Mouse (Mus musculus) brain, embryonic 14.5 days (tissue): ENCODE measurements at regions not wholly inside any gene's neighbourhood (a gene's known extent, or its start where the extent isn't known, plus 50 kb on each side); places are given as distances from the start of the nearest gene placed in this dataset.

ENCODE experiments used
- DNase-seq: peaks from one replicate; pipeline ENCODE4 v3.0.0-alpha.2; 2011; ENCODE audit warnings: low read depth
- CTCF ChIP-seq: fragments of 200-500 bp; IDR thresholded peaks from 2 replicates; pipeline ENCODE4 v1.5.1; 2012; ENCODE audit warnings: inconsistent platforms, mild to moderate bottlenecking, moderate library complexity, borderline replicate concordance; ENCODE audit not compliant: insufficient read depth, insufficient read length; ENCODE audit errors: extremely low read depth
- POLR2A ChIP-seq: fragments of 200-500 bp; IDR thresholded peaks from 2 replicates; pipeline ENCODE4 v1.6.1; 2012; ENCODE audit warnings: mild to moderate bottlenecking, inconsistent platforms, borderline replicate concordance; ENCODE audit not compliant: poor library complexity, insufficient read depth, insufficient read length, severe bottlenecking; ENCODE audit errors: extremely low read depth

DNA sequence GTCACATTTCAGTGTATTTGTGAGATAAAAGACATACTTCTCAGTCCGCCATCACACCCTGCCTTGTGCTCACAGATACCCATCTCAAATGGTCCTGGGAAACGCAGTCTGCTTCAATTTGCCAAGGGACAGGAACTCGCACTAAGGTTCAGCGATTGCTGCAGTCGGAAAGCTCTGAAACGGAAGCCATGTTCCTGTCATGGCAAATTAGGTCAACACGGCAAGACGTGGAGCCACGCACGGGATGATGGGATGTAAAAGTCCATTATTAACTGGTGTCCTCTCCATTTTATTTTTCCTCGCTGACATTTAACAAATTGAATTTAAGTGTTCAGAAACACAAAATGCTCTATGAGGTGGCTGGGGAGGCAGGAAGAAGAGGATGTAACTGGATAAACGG, 212.4 kb downstream of the Rpl36a-ps1 start:
- DNase-seq, result no peak
- TF ChIP-seq CTCF (no peak), POLR2A (no peak)

DNA sequence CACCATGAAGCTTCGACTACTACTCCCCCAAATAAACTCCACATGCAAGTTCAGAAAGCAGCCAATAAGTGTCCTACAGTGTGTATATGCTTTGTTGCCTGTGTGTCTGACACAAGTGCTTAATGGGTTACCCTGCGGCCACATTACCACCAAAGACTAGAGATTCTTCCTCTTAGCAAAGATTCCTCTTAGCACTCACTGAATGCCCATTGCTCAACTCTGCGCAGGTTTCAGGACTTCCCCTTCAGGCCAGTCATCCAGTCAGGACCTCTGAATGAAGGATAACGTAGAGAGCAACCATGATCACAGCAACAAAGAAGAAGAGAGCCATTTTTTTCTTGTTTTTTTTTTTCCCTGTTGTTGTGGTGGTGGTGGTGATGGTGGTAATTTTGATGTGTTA, 222.0 kb downstream of the Rpl36a-ps1 start:
- no peak for DNase-seq
- no peak for TF ChIP-seq CTCF
- no peak for TF ChIP-seq POLR2A

DNA sequence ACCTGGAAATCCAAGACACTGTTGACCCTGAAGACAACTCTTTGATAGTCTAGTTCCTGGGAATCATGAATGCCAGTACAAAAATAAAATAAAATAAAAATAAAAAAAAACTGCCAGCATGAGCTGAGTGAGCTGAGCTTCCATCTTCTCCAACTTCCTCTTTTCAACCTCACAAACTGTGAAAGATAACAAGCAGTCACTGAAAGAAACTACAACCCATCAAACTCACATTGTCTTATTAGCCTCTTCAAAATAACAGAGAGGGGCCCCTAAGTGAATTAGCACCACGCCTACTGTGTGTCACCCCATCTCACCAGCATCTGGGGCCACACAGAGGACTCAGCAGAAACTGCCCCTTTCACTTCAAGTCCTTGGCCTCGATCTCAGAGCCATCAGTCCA, 225.3 kb downstream of the Rpl36a-ps1 start:
- TF ChIP-seq POLR2A (no peak), CTCF (no peak)
- DNase-seq, result no peak

- peak; percentile 49 for DNase-seq
- no peak for TF ChIP-seq POLR2A
- no peak for TF ChIP-seq CTCF
Measured at GRCm38 (mm10) chr14:98767481-98767880, 226.6 kb downstream of the Rpl36a-ps1 start.

DNA sequence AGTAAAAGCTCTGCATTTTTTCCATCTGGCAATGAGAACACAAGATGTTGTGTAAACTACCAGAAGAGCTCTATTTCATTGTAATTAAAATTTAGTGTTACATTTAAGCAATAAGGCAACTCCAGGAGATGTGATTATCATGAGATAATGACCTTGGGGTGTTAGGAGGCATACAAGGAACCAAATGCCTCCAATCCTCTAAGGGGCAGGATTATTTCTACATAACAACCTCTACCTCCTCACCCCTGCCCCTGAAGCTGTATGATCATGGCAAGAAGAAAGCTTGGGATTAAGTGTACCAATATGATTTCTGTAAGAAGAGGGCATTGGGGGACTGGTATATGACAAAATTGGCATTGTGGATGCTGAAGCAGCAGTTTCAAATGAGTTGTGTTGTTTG, 228.8 kb downstream of the Rpl36a-ps1 start:
- DNase-seq, result no peak
- TF ChIP-seq POLR2A (no peak), CTCF (no peak)

DNA sequence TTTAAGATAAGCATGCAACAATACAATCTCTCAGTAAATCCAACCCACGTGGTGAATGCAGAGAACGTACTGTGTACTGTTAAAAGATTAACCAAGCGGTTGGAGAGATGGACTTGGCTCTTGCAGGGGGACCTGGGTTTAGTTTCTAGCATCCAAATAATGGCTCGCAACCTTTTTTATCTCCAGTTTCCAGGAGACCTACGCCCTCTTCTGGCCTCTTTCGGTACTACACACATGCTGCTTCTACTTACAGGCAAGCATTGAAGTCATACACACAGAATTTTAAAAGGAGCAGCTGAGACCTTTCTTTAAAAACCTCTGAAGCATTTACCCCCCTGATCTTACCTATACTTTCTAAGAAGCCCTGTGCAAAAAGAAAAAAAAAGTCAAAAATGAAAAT, 243.4 kb downstream of the Rpl36a-ps1 start:
- TF ChIP-seq POLR2A, result no peak
- TF ChIP-seq CTCF, result peak; percentile 29; the same call in 1 of the 2 replicates

DNA sequence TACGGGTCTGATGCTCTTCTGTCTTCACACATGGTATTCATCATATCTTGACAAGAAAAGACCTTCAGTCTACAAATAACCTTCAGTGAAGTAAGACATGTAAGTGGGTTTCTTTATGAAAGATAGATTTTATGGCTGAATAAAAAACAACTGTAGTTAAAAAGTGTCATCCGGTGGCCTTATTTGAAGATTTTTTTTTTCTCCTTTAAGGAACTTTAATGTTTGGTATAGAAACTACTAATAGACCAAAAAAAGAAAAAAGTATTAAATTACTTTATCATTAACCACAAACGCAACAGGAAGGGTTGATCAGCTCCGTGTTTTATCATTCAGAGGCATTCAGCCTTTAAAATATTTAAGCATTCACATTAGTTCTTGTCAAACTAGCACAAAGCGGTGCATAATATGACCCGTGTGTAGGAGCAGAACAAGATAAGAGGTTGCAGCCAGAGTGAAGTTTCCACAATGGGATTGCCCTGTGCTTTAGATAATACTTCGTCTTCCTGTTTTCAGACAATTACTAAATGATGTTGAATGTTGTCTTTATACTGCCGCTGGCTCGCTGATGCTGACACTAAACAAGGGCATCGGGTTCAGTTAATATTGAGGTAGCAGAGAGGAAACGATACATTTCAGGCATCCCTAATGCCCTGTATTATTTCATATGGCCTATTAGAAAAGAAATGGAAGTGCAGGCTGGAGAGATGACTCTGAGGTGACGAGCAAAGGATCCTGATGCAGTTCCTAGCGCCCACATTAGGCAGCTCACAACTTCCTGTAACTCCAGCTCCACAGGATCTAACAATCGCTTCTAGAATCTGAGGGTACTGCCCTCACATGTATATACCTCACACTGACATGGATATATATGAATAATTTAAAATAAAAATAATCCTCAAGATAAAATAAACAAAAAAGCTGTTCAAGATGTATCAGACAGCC, 244.8 kb downstream of the Rpl36a-ps1 start:
- DNase-seq, result no peak
- TF ChIP-seq POLR2A, result no peak
- TF ChIP-seq CTCF, result no peak

More for the DNA sequence above, 243.4 kb downstream of the Rpl36a-ps1 start:
- DNase-seq, result no peak

GRCm38 (mm10) chr14:98747159-98747775, 246.9 kb downstream of the Rpl36a-ps1 start:
- TF ChIP-seq POLR2A (no peak), CTCF (no peak)
- DNase-seq, result no peak

DNA sequence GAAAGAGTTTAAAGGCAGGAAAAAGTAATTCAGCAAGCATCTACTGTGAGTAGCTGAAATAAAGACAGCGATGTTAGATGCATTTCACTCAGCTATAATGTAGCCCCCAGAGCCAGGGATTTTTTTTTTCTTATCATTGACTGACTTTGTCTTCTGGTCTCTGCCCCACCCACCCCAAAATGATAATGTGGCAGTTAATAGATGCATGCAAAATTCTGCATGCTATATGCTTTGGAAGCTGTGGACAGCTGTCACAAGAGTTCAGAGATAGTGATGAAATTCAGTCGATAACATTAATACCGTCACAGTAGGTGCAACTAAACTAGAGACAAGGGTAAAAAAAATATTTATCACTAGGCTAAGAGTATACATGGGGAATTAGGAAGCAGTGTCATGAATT, 263.7 kb downstream of the Rpl36a-ps1 start:
- DNase-seq, result no peak
- TF ChIP-seq CTCF (no peak), POLR2A (no peak)

GRCm38 (mm10) chr14:98728863-98729262, 265.3 kb downstream of the Rpl36a-ps1 start:
- DNase-seq, result no peak
- no peak for TF ChIP-seq POLR2A
- TF ChIP-seq CTCF, result no peak

DNA sequence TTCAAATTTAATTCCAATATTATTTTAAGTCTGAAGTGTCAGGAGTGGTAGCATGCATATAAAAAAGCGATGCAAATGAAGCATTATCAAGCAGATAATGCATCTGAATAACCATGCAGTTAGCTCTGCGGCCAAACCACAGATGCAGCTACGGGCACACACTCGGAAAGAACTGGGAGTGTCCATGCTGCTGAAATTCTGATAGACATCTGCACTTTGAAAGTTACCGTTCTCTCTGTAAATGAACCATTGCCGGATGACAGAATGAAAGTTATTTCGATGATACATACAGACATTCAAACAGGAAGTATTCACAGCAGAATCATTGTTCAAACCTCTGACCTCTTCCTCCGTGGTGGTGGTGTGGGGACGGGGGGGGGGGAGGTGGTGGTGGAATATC, 271.6 kb downstream of the Rpl36a-ps1 start:
- DNase-seq, result no peak
- TF ChIP-seq CTCF (no peak), POLR2A (no peak)
